Mouse (Mus musculus) kidney, embryonic 16.5 days (tissue): ENCODE data around the gene Dusp23. TPM values are rescaled to one million over a fixed set of nuclear protein-coding genes. Genes with fewer than 3 reads are reported as not detected.

Source experiments
- ATAC-seq: fragments of 200-750 bp; cut with Nextera tagmentation; 2 replicates; pipeline ENCODE4 v1.8.0; 2017; ENCODE audit warnings: moderate TSS enrichment; ENCODE audit not compliant: low FRiP score, low TSS enrichment
- H3K27ac ChIP-seq: fragments of 300-500 bp; sonication (generic); 2 replicates; pipeline ENCODE4 v1.5.1; 2014; ENCODE audit warnings: low read length
- H3K27me3 ChIP-seq: fragments of 300-500 bp; sonication (generic); 2 replicates; pipeline ENCODE4 v1.6.1; 2014; ENCODE audit warnings: low read length, control low read depth, mixed read lengths; ENCODE audit not compliant: insufficient read depth
- H3K36me3 ChIP-seq: fragments of 300-500 bp; sonication (generic); 2 replicates; pipeline ENCODE4 v1.6.1; 2014; ENCODE audit warnings: low read length, control low read depth, mixed read lengths; ENCODE audit not compliant: insufficient read depth
- H3K4me1 ChIP-seq: fragments of 300-500 bp; sonication (generic); 2 replicates; pipeline ENCODE4 v1.6.1; 2014; ENCODE audit warnings: low read length, control low read depth, mixed read lengths; ENCODE audit not compliant: insufficient read depth
- H3K4me2 ChIP-seq: fragments of 300-500 bp; sonication (generic); replicated peaks from 2 replicates; pipeline ENCODE4 v1.6.1; 2014; ENCODE audit warnings: low read depth, low read length
- H3K4me3 ChIP-seq: fragments of 300-500 bp; sonication (generic); 2 replicates; pipeline ENCODE4 v1.5.1; 2014; ENCODE audit warnings: mild to moderate bottlenecking, low read length
- H3K9ac ChIP-seq: fragments of 300-500 bp; sonication (generic); replicated peaks from 2 replicates; pipeline ENCODE4 v1.6.1; 2014; ENCODE audit warnings: low read length
- H3K9me3 ChIP-seq: fragments of 300-500 bp; sonication (generic); 2 replicates; pipeline ENCODE4 v1.6.1; 2016; ENCODE audit warnings: low read length, control low read depth
- WGBS: fragments of 180-500 bp; shearing (Covaris S2); extraction: QIAGEN DNeasy Blood & Tissue Kit; methylation state at CpG from one replicate; pipeline ENCODE4 v1.1.7; 2014; 5-methylcytosine and 5-hydroxymethylcytosine counted together
- polyA plus RNA-seq: library from polyadenylated mRNA; unstranded; fragments of >200 nt; fragmentation: Nextera tagmentation; extraction: Ambion mirVana; gene quantifications from 2 replicates; pipeline ENCODE4 v1.2.1, GENCODE M21; 2015

Dusp23 gene
- 18.5 and 21.7 TPM in 2 replicates for polyA plus RNA-seq

GRCm38 (mm10) chr1:172632451-172633326 is at the start of gene Dusp23:
Gene Dusp23 (minus strand): TSS chr1:172632962.
- no peaks in the 10 kb centered on the region for H3K27me3 ChIP-seq
- H3K4me1 ChIP-seq = peaks cover 5% of the 10 kb centered on the region; the same call in 1 of the 2 replicates
- H3K9me3 ChIP-seq = no peaks in the 10 kb centered on the region
- H3K36me3 ChIP-seq = no peaks in the 10 kb centered on the region
- peak within 1 kb of the TSS; percentile 78 for H3K4me3 ChIP-seq
- under 1% methylated on average over 53 of the region's 53 CpGs for WGBS
- H3K4me2 ChIP-seq = peak within 1 kb of the TSS; percentile 71
- ATAC-seq = peak; percentile 99
- H3K27ac ChIP-seq = peak within 1 kb of the TSS; percentile 96
- peak within 1 kb of the TSS; percentile 82 for H3K9ac ChIP-seq

DNA sequence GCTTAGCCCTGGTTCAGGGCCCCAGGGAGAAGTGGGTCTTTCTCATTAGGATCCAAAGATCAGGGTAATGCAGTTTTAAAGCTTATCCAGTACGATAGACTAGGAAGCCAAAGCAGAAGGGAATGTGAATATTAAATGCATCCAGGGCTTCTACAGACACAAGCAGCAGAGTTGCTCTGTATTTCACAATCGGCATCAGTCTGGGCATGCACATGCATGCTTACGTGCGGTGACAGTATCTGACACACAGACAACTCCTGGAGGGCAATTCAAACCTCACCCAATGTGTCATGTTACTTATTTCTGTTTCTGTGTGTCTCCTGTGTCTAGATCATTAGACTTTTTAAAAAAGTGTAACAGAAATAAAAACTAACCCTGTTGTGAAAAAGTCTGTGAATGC is 48.0 kb upstream of the Dusp23 start:
- peaks cover 2% of the 10 kb centered on the region; the same call in 1 of the 2 replicates for H3K9me3 ChIP-seq
- ATAC-seq = no peak
- H3K4me1 ChIP-seq = no peaks in the 10 kb centered on the region
- H3K4me3 ChIP-seq = no peak overlapping the region
- H3K9ac ChIP-seq = no peak overlapping the region
- H3K27ac ChIP-seq = no peak overlapping the region
- no peak overlapping the region for H3K4me2 ChIP-seq
- WGBS = 81% methylated on average over 4 of the region's 4 CpGs
- H3K36me3 ChIP-seq = no peaks in the 10 kb centered on the region
- H3K27me3 ChIP-seq = no peaks in the 10 kb centered on the region

DNA sequence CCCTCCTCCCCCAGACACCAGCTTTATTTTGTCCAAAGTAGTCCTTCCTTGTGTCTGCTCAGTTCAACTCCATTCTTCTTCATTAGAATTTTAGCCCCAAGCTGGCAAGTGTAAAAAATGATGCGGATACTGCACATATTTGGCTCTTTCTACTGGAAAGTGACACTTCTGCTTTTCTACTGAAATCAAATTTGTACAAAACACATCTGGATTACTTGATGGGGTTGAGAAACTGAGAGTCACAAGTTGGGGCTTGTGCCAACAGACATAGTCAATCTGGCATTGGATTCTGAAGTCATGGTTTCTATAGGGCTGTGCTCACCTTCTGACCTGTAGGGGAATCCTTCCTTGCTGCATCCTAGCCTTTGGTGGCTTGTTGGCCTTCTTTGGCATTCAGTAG is 38.0 kb upstream of the Dusp23 start:
- WGBS = 81% methylated on average over 1 of the region's 1 CpGs
- no peak overlapping the region for H3K9ac ChIP-seq
- ATAC-seq = no peak

GRCm38 (mm10) chr1:172667597-172667996 is 34.8 kb upstream of the Dusp23 start:
- no peak overlapping the region for H3K4me2 ChIP-seq
- no peak overlapping the region for H3K27ac ChIP-seq
- no peak for ATAC-seq
- no peaks in the 10 kb centered on the region for H3K36me3 ChIP-seq
- no peak overlapping the region for H3K9ac ChIP-seq
- no peaks in the 10 kb centered on the region for H3K4me1 ChIP-seq
- no peaks in the 10 kb centered on the region for H3K9me3 ChIP-seq
- H3K27me3 ChIP-seq = no peaks in the 10 kb centered on the region
- no peak overlapping the region for H3K4me3 ChIP-seq
- WGBS = 77% methylated on average over 6 of the region's 6 CpGs

More for the DNA sequence above, 38.0 kb upstream of the Dusp23 start:
- H3K4me2 ChIP-seq = no peak overlapping the region
- no peaks in the 10 kb centered on the region for H3K4me1 ChIP-seq
- H3K27ac ChIP-seq = no peak overlapping the region
- no peaks in the 10 kb centered on the region for H3K27me3 ChIP-seq
- no peak overlapping the region for H3K4me3 ChIP-seq
- no peaks in the 10 kb centered on the region for H3K36me3 ChIP-seq
- no peaks in the 10 kb centered on the region for H3K9me3 ChIP-seq

DNA sequence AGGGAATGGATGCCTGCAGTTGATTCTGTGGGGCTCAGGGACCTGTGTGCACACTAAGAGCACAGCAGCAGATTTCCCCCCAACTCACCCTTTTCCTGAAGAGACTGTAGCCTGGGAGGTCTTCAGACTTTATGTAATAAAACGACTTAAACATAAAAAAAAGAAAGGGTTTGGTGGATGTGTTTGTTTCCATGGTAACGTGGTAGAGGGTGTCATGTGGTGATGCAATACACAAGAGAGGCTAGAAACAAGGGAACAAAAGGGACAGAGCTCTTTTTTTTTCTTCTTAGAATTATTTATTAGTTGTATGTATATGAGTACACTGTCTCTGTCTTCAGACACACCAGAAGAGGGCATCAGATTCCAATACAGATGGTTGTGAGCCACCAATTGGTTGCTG is 32.7 kb upstream of the Dusp23 start:
- no peaks in the 10 kb centered on the region for H3K36me3 ChIP-seq
- H3K27ac ChIP-seq = no peak overlapping the region
- H3K9me3 ChIP-seq = no peaks in the 10 kb centered on the region
- 72% methylated on average over 2 of the region's 2 CpGs for WGBS
- H3K4me3 ChIP-seq = no peak overlapping the region
- H3K4me1 ChIP-seq = no peaks in the 10 kb centered on the region
- ATAC-seq = no peak
- no peaks in the 10 kb centered on the region for H3K27me3 ChIP-seq
- no peak overlapping the region for H3K9ac ChIP-seq
- no peak overlapping the region for H3K4me2 ChIP-seq

DNA sequence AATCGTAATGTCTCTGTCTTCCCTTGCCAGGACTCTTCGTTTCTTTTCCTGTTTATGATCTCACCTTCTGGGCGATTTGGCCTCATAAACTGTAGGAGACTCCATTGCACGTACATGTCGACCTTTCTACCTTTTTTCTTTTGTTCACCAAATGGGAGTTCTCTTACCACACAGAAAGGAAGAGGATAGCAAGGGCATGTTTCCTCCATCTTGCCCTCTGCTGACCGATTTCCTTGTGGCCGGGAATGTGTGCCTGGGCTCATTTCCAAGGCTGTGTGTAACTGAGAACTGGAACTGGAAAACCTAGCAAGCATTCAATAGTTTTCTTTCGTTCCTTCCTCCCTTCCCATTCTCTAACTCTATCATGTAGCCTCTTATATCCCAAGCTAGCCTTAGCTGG is 26.9 kb upstream of the Dusp23 start:
- WGBS = 56% methylated on average over 8 of the region's 8 CpGs
- H3K9ac ChIP-seq = no peak overlapping the region
- no peak overlapping the region for H3K4me2 ChIP-seq
- no peaks in the 10 kb centered on the region for H3K36me3 ChIP-seq
- no peaks in the 10 kb centered on the region for H3K9me3 ChIP-seq
- H3K4me1 ChIP-seq = no peaks in the 10 kb centered on the region
- no peak overlapping the region for H3K4me3 ChIP-seq
- H3K27ac ChIP-seq = no peak overlapping the region
- no peak for ATAC-seq
- no peaks in the 10 kb centered on the region for H3K27me3 ChIP-seq

GRCm38 (mm10) chr1:172657266-172657665 is 24.5 kb upstream of the Dusp23 start:
- Histone ChIP-seq H3K9ac (no peak overlapping the region), H3K4me3 (no peak overlapping the region), H3K36me3 (no peaks in the 10 kb centered on the region), H3K27ac (no peak overlapping the region), H3K9me3 (no peaks in the 10 kb centered on the region), H3K27me3 (no peaks in the 10 kb centered on the region), H3K4me2 (no peak overlapping the region), H3K4me1 (peaks cover 2% of the 10 kb centered on the region; the same call in 1 of the 2 replicates)
- WGBS = 74% methylated on average over 3 of the region's 3 CpGs
- ATAC-seq = no peak

DNA sequence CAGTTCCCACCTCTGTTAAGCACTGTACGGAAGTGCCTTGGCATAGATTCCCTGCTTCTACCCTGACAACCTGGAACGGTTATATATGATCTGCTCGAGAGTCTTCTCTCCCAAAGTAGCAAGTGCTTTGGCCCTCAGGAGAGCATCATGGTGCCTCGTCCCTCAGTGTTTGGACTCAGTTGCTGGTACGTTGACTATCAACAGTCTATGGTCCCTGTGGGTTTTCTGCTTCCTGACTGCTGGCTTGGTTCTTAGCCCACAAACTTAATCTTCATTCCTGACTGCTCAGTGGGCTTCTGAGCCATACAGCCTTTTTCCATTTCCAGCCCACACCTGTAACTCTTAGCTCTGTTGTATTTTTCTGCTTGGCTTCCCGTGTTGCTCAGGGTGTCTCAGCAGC is 21.1 kb upstream of the Dusp23 start:
- H3K9ac ChIP-seq = no peak overlapping the region
- no peaks in the 10 kb centered on the region for H3K9me3 ChIP-seq
- no peaks in the 10 kb centered on the region for H3K27me3 ChIP-seq
- no peak overlapping the region for H3K27ac ChIP-seq
- H3K4me3 ChIP-seq = no peak overlapping the region
- no peak overlapping the region for H3K4me2 ChIP-seq
- WGBS = 73% methylated on average over 6 of the region's 6 CpGs
- ATAC-seq = no peak
- H3K4me1 ChIP-seq = peaks cover 20% of the 10 kb centered on the region
- no peaks in the 10 kb centered on the region for H3K36me3 ChIP-seq

- H3K36me3 ChIP-seq = no peaks in the 10 kb centered on the region
- H3K9ac ChIP-seq = no peak overlapping the region
- WGBS = 55% methylated on average over 18 of the region's 18 CpGs
- H3K4me1 ChIP-seq = peaks cover 24% of the 10 kb centered on the region
- no peaks in the 10 kb centered on the region for H3K9me3 ChIP-seq
- no peak overlapping the region for H3K4me3 ChIP-seq
- no peak overlapping the region; the same call in 1 of the 2 replicates for H3K4me2 ChIP-seq
- no peak overlapping the region for H3K27ac ChIP-seq
- H3K27me3 ChIP-seq = no peaks in the 10 kb centered on the region
- ATAC-seq = no peak; the same call in 1 of the 2 replicates
These were observed 19.4 kb upstream of the Dusp23 start for GRCm38 (mm10) chr1:172652040-172652662.
